Mouse (Mus musculus): ENCODE measurements around the gene Usp29. TPM values are rescaled to one million over a fixed set of nuclear protein-coding genes. Genes with fewer than 3 reads are reported as not detected.
"Not testable (repeated sequence)": the region's sequence is repeated elsewhere in the genome, so short reads cannot be mapped to it uniquely, and the experiment has no call there.

Usp29 gene
- total RNA-seq, 2 experiments from 2014 or later = 1.8 to 2.0 TPM

DNA sequence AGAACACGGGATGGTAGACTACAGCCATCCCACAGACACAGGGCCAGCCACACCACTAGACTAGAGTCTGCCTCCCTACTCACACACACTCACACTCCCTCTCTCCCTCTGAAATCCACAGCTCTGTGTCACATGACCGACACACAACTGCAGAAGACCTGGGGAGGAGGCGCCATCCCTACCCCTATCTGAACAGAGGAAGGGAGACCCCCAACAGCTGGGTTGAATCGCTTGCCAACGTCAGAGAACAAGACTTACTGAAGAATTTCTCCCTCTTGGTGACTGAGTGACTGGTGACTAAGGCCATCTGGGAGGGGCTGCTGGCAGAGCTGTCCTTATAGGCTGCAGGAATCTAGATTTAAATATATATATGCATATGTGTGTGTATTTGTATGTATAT lies 181.4 kb downstream of the Usp29 start:
- no peak for DNase-seq
- intact Hi-C loops (cut with DNase I; ENCODE audit: low total_unique reads) = loop anchor here (10.0 kb wide), 1 partner anchor 547 kb away; the partner anchor contains the start of gene Zfp78

DNA sequence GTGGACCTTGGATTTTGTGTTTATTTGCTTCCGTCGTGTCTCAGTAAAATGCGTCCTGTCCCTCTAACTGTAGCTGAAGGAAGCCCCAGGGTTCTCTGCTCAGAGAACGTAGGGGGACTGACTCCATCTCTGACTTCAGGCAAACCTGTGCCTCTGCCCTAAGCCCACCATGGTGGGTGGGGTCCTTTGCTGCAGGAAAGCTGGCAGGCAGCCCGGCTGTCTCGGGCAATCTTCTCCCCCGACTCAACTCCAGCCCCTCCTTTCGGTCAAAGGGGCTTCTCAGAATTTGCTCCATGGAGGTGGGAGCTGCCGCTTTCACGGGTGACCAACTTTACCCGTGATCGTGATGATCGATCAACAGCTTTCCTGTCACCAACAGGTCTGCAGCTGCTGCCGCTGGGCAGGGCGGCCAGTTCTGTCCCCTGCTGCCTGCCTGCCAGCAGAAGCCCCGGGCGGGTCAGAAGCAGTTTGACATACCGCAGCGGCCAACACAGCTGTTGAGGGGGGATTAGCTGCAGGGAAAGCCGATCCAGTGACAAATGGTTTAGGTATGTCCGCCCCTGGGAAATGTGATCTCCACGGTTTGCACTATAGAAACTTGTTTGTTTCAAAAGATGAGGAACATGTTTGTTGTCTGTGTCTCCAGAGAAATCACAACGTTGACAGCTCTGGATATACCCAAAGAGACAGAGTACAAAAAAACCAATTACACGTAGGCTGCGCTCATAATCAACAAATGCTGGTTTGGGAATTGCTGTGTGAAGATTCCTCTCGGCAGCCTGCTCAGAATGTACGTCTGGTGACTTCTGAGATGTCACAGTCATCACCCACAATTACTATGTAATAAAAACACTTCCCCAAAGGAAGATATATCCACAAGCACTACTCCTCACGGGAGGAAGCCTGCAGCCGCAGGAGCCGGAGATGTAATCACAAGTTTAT lies 183.3 kb downstream of the Usp29 start:
- DNase-seq = peak; percentile 82
- intact Hi-C loops (cut with DNase I; ENCODE audit: low total_unique reads) = loop anchor here (10.0 kb wide), 1 partner anchor 549 kb away; the partner anchor contains the start of gene Zfp78

DNA sequence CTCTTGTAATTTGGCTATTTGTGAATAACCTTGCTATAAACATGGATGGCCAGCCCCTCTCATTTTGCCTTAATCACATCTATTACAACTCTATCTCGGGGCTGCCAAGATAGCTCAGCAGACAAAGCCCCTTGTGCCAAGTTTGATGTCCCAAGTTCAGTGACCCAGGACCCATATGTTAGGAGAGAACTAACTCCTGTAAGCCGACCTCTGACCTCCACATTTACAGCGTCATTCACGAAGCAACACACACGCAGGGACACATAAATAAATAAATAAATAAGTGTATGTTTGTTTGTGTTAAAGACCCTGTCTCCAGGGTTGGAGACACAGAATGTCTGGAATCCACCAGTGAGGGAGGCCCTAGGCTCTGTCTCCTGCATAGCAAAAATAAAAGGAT lies 186.7 kb downstream of the Usp29 start:
- intact Hi-C loops (cut with DNase I; ENCODE audit: low total_unique reads) = loop anchor here (10.0 kb wide), 1 partner anchor 552 kb away; the partner anchor contains the start of gene Zfp78
- no peak for DNase-seq

GRCm38 (mm10) chr7:6918267-6918666 lies 187.9 kb downstream of the Usp29 start:
- intact Hi-C loops (cut with DNase I; ENCODE audit: low total_unique reads) = loop anchor here (10.0 kb wide), 1 partner anchor 553 kb away; the partner anchor contains the start of gene Zfp78
- DNase-seq = peak; percentile 86

DNA sequence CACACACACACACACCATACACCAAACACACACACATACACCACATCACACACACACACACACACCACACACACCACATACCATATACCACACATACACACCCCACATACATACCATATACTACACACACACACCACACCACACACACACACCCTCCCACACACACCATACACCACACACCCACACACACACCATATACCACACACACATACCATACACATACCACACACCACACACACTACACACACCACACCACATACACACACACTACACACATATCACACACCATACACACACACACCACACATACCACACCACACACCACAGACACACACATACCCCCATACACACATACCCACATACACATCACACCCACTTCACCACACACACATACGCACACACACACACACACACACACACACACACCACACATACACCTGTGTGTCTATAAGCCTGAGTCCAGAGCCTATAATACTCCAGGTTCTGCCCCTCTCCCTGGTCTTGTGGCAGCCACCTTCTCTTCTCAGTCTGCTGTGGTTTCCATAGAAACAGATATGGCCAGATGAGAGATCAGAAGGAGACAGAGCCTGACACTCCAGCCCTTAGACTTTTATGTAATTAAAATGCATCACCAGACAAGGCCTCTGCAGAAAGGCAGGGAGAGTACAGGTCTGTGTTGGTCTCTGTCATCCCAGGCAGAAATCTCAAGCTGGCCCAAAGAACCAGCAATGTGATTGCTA lies 188.9 kb downstream of the Usp29 start:
- intact Hi-C loops (cut with DNase I; ENCODE audit: low total_unique reads) = loop anchor here (10.0 kb wide), 1 partner anchor 554 kb away; the partner anchor contains the start of gene Zfp78

GRCm38 (mm10) chr7:6923515-6923914 lies 193.1 kb downstream of the Usp29 start:
- no peak for DNase-seq
- intact Hi-C loops (cut with DNase I; ENCODE audit: low total_unique reads) = loop anchor here (10.0 kb wide), 1 partner anchor 489 kb away; the partner anchor contains the start of gene Olfr1344

More for the DNA sequence above, 188.9 kb downstream of the Usp29 start:
- no peak for DNase-seq

DNA sequence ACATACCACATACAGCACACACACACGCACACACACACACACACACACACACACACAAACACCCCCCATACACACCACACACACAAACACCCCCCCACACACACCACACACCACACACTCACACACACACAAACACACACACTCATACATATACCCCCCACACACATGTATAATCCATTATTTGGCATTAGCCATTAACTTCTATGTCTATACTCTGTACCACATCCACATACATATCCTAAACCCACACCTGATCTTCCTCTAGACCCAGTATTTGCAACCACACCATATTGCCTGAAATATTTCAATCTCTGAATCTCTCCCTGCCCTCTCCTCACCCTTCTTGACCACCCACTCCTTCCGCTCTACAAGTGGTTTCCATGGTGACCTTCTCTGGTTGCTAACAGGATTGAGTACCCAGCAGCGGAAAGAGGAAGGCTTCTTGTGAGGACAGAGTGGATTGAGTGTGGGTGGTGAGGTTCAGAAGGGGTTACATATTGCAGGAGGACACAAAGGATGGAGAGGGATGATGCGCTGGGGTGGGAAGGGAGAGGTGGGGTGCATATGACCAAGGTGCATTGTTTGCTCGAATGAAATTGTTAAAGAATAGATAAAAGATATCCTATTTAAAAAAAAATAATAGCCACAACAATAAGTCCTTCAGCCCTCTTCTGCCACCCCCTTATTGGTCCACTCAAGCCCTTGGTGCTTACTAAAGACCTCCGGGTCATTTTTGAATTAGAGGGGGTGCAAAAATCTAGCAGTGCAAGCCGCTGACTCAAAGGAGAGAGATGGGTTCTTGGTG lies 195.8 kb downstream of the Usp29 start:
- intact Hi-C loops (cut with DNase I; ENCODE audit: low total_unique reads) = loop anchor here (10.0 kb wide), 1 partner anchor 491 kb away; the partner anchor contains the start of gene Olfr1344
- DNase-seq = no peak

GRCm38 (mm10) chr7:6926731-6926995 lies 196.3 kb downstream of the Usp29 start:
- intact Hi-C loops (cut with DNase I; ENCODE audit: low total_unique reads) = loop anchor here (10.0 kb wide), 1 partner anchor 492 kb away; the partner anchor contains the start of gene Olfr1344
- DNase-seq = no peak

- intact Hi-C loops (cut with DNase I; ENCODE audit: low total_unique reads) = loop anchor here (10.0 kb wide), 1 partner anchor 494 kb away; the partner anchor contains the start of gene Olfr1344
- no peak for DNase-seq
Measured at GRCm38 (mm10) chr7:6929286-6929685, 198.9 kb downstream of the Usp29 start.

GRCm38 (mm10) chr7:6934741-6935140 lies 204.4 kb downstream of the Usp29 start:
- intact Hi-C loops (cut with DNase I; ENCODE audit: low total_unique reads) = loop anchor here (5.0 to 10.0 kb wide), 2 partner anchors 277 to 580 kb away; no protein-coding TSS in a partner anchor

DNA sequence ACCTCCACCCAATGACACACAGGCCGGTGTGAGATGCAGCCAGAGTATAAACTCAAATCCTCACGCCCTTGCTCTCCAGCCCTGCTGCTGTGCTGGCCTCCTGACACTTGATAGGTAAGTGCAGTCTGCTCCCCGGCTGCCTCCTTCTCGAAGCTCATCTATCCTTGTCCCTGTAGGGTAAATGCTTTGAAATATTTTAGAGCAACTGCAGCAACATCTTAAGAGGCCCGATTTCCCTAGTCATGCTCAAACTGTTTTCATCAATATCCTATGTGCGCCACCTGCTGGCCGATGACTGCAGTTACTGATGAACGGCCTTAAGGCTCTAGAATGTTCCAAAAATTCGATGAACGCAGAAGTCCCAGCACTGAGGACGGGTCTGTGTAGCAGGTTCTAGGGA lies 206.7 kb downstream of the Usp29 start:
- intact Hi-C loops (cut with DNase I; ENCODE audit: low total_unique reads) = loop anchor here (5.0 to 10.0 kb wide), 2 partner anchors 280 to 582 kb away; no protein-coding TSS in a partner anchor
- DNase-seq = peak; percentile 75

More at GRCm38 (mm10) chr7:6934741-6935140, 204.4 kb downstream of the Usp29 start:
- DNase-seq = no peak

- no peak for DNase-seq
- intact Hi-C loops (cut with DNase I; ENCODE audit: low total_unique reads) = no loop called here
Measured at GRCm38 (mm10) chr7:6940761-6941231, 210.4 kb downstream of the Usp29 start.

DNA sequence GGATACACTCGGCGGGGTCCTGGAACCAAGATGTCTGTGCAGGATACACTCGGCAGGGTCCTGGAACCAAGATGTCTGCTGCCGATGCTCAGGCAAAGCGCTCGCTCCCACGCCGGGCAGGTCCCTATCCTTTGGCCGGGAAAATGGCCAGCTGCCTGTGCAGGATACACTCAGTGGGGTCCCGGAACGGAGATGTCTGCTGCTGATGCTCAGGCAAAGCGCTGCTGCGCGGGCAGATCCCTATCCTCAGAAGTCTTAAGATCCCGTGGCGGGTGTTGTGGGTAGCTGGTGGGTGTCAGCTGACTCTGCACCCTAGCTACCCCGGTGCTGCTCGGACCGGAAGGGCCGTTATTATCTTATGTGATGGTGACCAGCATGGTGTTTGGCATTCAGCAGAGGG lies 217.7 kb downstream of the Usp29 start:
- intact Hi-C loops (cut with DNase I; ENCODE audit: low total_unique reads); DNase-seq: not testable (repeated sequence)

- DNase-seq = no peak
- intact Hi-C loops (cut with DNase I; ENCODE audit: low total_unique reads) = no loop called here
Measured at GRCm38 (mm10) chr7:6956576-6956975, 226.2 kb downstream of the Usp29 start.

- no peak for DNase-seq
- intact Hi-C loops (cut with DNase I; ENCODE audit: low total_unique reads) = no loop called here
Measured at GRCm38 (mm10) chr7:6958574-6958973, 228.2 kb downstream of the Usp29 start.

DNA sequence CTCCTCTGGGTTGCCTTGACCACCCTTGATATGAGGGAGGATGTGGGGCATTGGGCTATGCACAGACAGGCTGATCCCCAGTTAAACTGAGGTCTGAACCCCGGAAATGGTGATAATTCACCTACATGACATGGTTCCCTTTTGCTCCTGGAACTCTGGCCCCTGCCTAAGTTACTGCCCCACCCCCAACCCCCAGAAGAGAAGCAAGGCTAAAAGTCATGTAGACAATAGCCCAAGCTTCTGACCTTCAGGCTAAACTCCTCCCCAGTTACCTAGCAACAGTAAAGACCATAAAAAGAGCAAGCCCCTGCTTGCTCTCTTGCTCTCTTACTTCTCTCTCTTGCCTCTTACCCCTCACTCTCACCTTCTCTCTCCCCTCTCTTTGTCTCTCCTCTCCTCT lies 243.2 kb downstream of the Usp29 start:
- no peak for DNase-seq
- intact Hi-C loops (cut with DNase I; ENCODE audit: low total_unique reads) = no loop called here

DNA sequence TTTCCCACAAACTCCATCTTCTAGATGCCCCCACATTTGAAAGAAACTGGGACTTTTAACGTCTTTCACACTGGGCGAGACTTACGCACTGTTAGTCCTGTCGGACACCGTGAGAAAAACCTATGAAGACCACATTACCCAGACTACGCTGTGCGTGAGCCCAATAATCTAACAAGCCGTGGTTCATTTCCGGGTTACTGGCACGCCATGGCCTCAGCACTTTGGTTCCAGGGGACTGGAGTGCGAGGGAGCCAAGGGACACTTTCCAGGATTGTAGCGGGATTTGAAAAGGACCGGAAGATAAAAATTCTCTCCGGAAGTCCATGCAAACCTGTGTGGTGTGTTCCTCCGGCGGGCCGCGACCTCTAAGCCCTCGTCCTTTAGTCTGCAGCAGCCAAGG lies 246.5 kb downstream of the Usp29 start:
- intact Hi-C loops (cut with DNase I; ENCODE audit: low total_unique reads) = no loop called here

DNA sequence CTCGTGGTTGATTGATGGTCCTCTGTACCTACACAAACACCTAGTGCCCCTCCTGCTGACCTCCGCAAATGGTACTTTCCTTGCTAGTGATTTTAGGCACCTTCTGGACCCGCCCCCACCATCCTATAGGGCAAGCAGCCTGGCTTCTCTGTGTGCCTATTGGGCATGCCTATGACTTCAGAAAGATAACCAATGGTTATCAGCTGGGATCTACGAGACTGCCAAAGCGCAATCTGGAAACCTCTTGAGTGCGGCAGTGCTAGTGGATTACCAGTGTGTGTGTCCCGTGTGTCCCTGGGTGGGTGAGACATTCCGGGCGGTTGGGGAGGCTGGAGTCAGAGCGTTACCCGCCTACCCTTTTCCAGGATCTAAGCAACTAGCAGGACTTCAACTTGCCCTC lies 264.9 kb downstream of the Usp29 start, which contains the start of gene Aurkc:
TSS of gene Aurkc (plus strand) at position 50 of the 400 bp plus-strand sequence.
- DNase-seq; intact Hi-C loops (cut with DNase I; ENCODE audit: low total_unique reads): not testable (repeated sequence)

More for the DNA sequence above, 246.5 kb downstream of the Usp29 start:
- no peak for DNase-seq

GRCm38 (mm10) chr7:6998914-6999313 lies 268.5 kb downstream of the Usp29 start:
- intact Hi-C loops (cut with DNase I; ENCODE audit: low total_unique reads); DNase-seq: not testable (repeated sequence)
